Mouse (Mus musculus) liver (tissue): ENCODE data around the gene Aifm3.

Experiments used
- DNase-seq: peaks from one replicate; pipeline ENCODE4 v3.0.0-alpha.2; 2020; ENCODE audit warnings: mixed read lengths

Aifm3 gene

GRCm38 (mm10) chr16:17489469-17490111 lies at the start of gene Aifm3:
Gene Aifm3 (plus strand): TSS chr16:17489611.
- peak; percentile 69 for DNase-seq

DNA sequence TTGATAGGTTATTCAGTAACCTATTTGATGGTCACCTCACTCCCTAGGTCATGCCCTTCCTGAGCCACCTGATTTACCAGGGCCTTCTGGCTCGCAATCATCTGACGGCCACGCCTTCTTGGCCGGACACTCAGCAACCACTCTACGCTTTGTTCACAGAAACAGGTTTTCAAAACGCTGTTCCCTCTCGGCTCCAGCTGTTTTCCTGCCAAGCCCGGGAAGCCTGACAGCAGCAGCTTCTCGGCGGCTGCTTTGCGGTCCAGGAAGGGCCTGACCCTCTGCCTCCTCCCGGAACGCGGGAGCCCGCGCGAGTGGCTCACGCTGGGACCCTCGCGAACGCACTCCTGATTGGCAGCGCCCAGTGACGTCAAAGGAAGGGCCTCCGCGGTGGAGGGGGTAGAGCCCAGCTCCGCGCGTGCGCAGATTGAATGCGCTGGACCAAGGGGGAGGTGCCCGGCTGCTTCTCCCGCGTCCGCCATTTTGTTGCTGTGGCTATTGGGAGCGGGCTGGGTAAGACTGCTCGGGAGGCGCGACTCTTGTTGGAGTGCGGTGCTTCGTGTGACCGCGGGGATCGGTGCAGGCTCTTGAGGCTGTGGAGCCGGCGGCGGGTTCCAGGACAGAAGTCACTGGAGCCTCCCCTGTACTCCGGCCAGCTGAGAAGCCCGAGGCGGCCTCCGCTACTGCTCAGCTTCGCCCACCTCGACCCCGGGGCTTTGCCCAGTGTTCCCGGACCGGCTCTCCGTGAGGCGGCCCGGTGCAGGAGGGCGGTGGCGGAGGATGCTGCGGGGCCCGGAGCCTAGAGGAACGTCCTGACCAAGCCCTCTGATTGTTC lies 37.7 kb upstream of the Aifm3 start, which contains the start of gene Crkl:
Gene Crkl, plus strand, starts transcription at position 447 of the 832 bp plus-strand sequence.
- DNase-seq = peak; percentile 98

DNA sequence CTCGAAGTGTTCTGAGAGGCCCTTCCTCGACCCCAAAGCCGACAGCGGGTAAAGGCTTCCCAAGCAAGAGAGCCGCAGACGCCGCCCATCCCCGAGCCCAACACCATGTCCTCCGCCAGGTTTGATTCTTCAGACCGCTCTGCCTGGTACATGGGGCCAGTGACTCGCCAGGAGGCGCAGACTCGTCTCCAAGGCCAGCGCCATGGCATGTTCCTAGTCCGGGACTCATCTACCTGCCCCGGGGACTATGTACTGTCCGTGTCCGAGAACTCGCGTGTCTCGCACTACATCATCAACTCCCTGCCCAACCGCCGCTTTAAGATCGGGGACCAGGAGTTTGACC lies 37.1 kb upstream of the Aifm3 start:
- peak; percentile 73 for DNase-seq

GRCm38 (mm10) chr16:17456901-17457300 lies 32.5 kb upstream of the Aifm3 start:
- DNase-seq = no peak

DNA sequence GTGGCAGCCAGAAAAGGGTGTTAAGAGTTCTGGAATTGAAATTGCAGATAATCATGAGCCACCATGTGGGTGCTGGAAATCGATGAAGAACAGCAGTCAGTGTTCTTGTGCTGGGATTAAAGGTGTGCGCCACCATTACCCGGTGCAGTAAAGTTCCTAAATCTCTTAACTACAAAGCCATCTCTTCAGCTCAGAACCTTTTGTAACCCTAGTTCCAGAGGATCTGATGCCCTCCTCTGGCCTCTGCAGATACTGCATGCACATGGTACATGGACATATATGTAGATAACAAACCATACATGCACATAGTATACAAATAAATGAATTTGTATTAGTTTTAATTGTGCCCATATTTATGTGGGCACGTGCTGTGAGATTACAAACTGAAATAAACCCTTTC lies 29.2 kb upstream of the Aifm3 start:
- DNase-seq = peak; percentile 58

DNA sequence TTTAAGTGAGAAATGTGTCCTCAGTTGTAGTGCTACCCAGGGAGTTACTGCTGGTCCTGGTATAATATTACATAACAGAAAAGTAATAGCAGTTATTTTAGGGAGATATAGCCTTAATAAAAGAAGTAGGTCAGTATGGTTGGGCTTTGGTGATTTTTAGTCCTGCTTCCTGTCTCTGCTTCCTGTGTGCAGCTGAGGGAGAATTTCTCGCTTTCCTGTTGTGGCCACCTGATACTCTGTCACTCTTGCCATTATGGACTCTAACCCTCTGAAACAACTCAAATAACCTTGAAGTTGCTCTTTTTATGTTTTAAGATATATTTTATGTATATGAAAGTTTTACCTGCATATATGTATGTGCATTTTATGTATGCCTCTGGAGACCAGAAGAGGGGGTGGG lies 27.8 kb upstream of the Aifm3 start:
- DNase-seq = no peak

GRCm38 (mm10) chr16:17463184-17463583 lies 26.2 kb upstream of the Aifm3 start:
- DNase-seq = no peak

- no peak for DNase-seq
These were observed 22.3 kb upstream of the Aifm3 start for GRCm38 (mm10) chr16:17466875-17467663.

- no peak for DNase-seq
These were observed 16.9 kb upstream of the Aifm3 start for GRCm38 (mm10) chr16:17472498-17472897.

GRCm38 (mm10) chr16:17474091-17474490 lies 15.3 kb upstream of the Aifm3 start:
- DNase-seq = peak; percentile 29

- DNase-seq = no peak
These were observed 14.7 kb upstream of the Aifm3 start for GRCm38 (mm10) chr16:17474761-17475160.

GRCm38 (mm10) chr16:17475326-17475725 lies 14.1 kb upstream of the Aifm3 start:
- no peak for DNase-seq

GRCm38 (mm10) chr16:17478331-17478943 lies 11.0 kb upstream of the Aifm3 start:
- DNase-seq = no peak

GRCm38 (mm10) chr16:17481465-17481864 lies 7.9 kb upstream of the Aifm3 start:
- DNase-seq = no peak

DNA sequence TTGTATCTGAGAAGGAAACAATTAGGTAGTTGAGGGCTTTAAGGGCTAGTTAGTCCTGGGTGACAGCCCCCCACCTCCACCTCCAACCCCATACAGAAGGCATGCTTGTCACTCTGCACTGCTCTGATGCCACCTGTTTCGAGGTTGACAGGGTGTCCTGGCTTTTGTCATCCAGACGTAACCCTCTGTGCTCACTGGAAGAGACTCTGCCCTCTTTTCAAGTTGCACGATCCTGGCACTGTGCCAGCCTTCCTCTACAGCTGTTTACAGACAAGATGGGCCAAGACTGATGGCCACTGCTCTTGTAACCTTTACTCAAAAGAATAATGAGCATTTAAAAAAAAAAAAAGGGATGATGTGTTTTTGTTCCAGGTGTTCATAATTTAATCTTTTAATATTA lies 2.9 kb upstream of the Aifm3 start:
- peak; percentile 47 for DNase-seq

GRCm38 (mm10) chr16:17488478-17489468 lies 638 bp upstream of the Aifm3 start:
- peak; percentile 20 for DNase-seq

- DNase-seq = no peak
These were observed 1.7 kb downstream of the Aifm3 start for GRCm38 (mm10) chr16:17491154-17491553.

- DNase-seq = no peak
These were observed 2.6 kb downstream of the Aifm3 start for GRCm38 (mm10) chr16:17491896-17492561.

- DNase-seq = peak; percentile 25
These were observed 7.3 kb downstream of the Aifm3 start for GRCm38 (mm10) chr16:17496499-17497305.

GRCm38 (mm10) chr16:17499249-17499883 lies 10.0 kb downstream of the Aifm3 start:
- no peak for DNase-seq
